Mouse (Mus musculus) right cerebral cortex, postnatal 10 days (tissue): ENCODE results near the gene Celf2.

Experiments used
- DNase-seq, 2 experiments: peaks; one replicate each; pipeline ENCODE4 v3.0.0; 2021; ENCODE audit warnings: low spot score in 2 of 2

Celf2 gene

GRCm38 (mm10) chr2:6704342-6704741, 805.0 kb downstream of the Celf2 start:
- DNase-seq, result peak in 1 of 2 experiments; percentile 11

- peak in 1 of 2 experiments; percentile 16 for DNase-seq
These were observed 813.0 kb downstream of the Celf2 start for GRCm38 (mm10) chr2:6696326-6696725.

GRCm38 (mm10) chr2:6695353-6695951, 813.9 kb downstream of the Celf2 start:
- DNase-seq, result peak in 1 of 2 experiments; percentile 20

GRCm38 (mm10) chr2:6689689-6690088, 819.7 kb downstream of the Celf2 start:
- DNase-seq, result peak in 1 of 2 experiments; percentile 17

GRCm38 (mm10) chr2:6678231-6678630, 831.1 kb downstream of the Celf2 start:
- no peak for DNase-seq

- no peak for DNase-seq
These were observed 831.9 kb downstream of the Celf2 start for GRCm38 (mm10) chr2:6677457-6677856.

GRCm38 (mm10) chr2:6674401-6674800, 835.0 kb downstream of the Celf2 start:
- DNase-seq, result peak in 1 of 2 experiments; percentile 19

- DNase-seq, result peak in 1 of 2 experiments; percentile 22
These were observed 835.9 kb downstream of the Celf2 start for GRCm38 (mm10) chr2:6673418-6673817.

- DNase-seq, result no peak
These were observed 841.8 kb downstream of the Celf2 start for GRCm38 (mm10) chr2:6667611-6668010.

GRCm38 (mm10) chr2:6659834-6660233, 849.5 kb downstream of the Celf2 start:
- no peak for DNase-seq

GRCm38 (mm10) chr2:6653719-6654118, 855.6 kb downstream of the Celf2 start:
- no peak for DNase-seq

- DNase-seq, result no peak
These were observed 857.7 kb downstream of the Celf2 start for GRCm38 (mm10) chr2:6651697-6652096.

- no peak for DNase-seq
These were observed 860.5 kb downstream of the Celf2 start for GRCm38 (mm10) chr2:6648877-6649276.

GRCm38 (mm10) chr2:6647028-6647427, 862.3 kb downstream of the Celf2 start:
- no peak for DNase-seq

GRCm38 (mm10) chr2:6646325-6646724, 863.0 kb downstream of the Celf2 start:
- no peak for DNase-seq

GRCm38 (mm10) chr2:6642222-6642850, 867.0 kb downstream of the Celf2 start:
- DNase-seq, result no peak

GRCm38 (mm10) chr2:6639370-6639769, 870.0 kb downstream of the Celf2 start:
- no peak for DNase-seq

GRCm38 (mm10) chr2:6637147-6637546, 872.2 kb downstream of the Celf2 start:
- DNase-seq, result no peak

GRCm38 (mm10) chr2:6634899-6635298, 874.5 kb downstream of the Celf2 start:
- DNase-seq, result no peak

GRCm38 (mm10) chr2:6633115-6633514, 876.2 kb downstream of the Celf2 start:
- no peak for DNase-seq

GRCm38 (mm10) chr2:6623802-6624201, 885.6 kb downstream of the Celf2 start:
- DNase-seq, result no peak

GRCm38 (mm10) chr2:6622082-6622481, 887.3 kb downstream of the Celf2 start:
- no peak for DNase-seq

GRCm38 (mm10) chr2:6618856-6619255, 890.5 kb downstream of the Celf2 start:
- DNase-seq, result no peak

- no peak for DNase-seq
These were observed 890.9 kb downstream of the Celf2 start for GRCm38 (mm10) chr2:6618450-6618849.
